Mouse (Mus musculus): ENCODE data around the gene Aars2. TPM values are rescaled to one million over a fixed set of nuclear protein-coding genes. Genes with fewer than 3 reads are reported as not detected.

The Aars2 gene
- polyA plus RNA-seq, 3 experiments from 2014 or later, result 2.2 to 2.7 (median 2.3) TPM

- ATAC-seq, result no peak
These were observed 37.6 kb downstream of the Aars2 start for GRCm38 (mm10) chr17:45544001-45544872.

GRCm38 (mm10) chr17:45544873-45545277 lies 38.2 kb downstream of the Aars2 start:
- no peak for ATAC-seq

- ATAC-seq, result no peak
These were observed 38.8 kb downstream of the Aars2 start for GRCm38 (mm10) chr17:45545278-45545961.

- no peak for ATAC-seq
These were observed 40.3 kb downstream of the Aars2 start for GRCm38 (mm10) chr17:45546941-45547340.

GRCm38 (mm10) chr17:45547461-45548190 lies 41.0 kb downstream of the Aars2 start:
- no peak for ATAC-seq

- ATAC-seq, result no peak
These were observed 42.2 kb downstream of the Aars2 start for GRCm38 (mm10) chr17:45548541-45549512.

GRCm38 (mm10) chr17:45549617-45550181 lies 43.1 kb downstream of the Aars2 start, which contains the start of gene Tmem151b:
TSS of gene Tmem151b (minus strand) at chr17:45549677.
- ATAC-seq, result no peak

- no peak for ATAC-seq
These were observed 43.6 kb downstream of the Aars2 start for GRCm38 (mm10) chr17:45550253-45550652.

- no peak for ATAC-seq
These were observed 44.7 kb downstream of the Aars2 start for GRCm38 (mm10) chr17:45551249-45551796.

- peak; percentile 61 for ATAC-seq
These were observed 45.3 kb downstream of the Aars2 start for GRCm38 (mm10) chr17:45551816-45552451.

GRCm38 (mm10) chr17:45553065-45553464 lies 46.4 kb downstream of the Aars2 start:
- ATAC-seq, result no peak

GRCm38 (mm10) chr17:45554420-45554819 lies 47.8 kb downstream of the Aars2 start:
- no peak for ATAC-seq

- ATAC-seq, result peak; percentile 65
These were observed 48.9 kb downstream of the Aars2 start, which contains the start of gene Nfkbie for GRCm38 (mm10) chr17:45555452-45556106. TSS of gene Nfkbie (plus strand) at chr17:45555703.

- no peak for ATAC-seq
These were observed 49.5 kb downstream of the Aars2 start for GRCm38 (mm10) chr17:45556107-45556489.

- no peak for ATAC-seq
These were observed 50.0 kb downstream of the Aars2 start for GRCm38 (mm10) chr17:45556514-45557245.

- ATAC-seq, result no peak
These were observed 50.7 kb downstream of the Aars2 start for GRCm38 (mm10) chr17:45557246-45557824.

- ATAC-seq, result peak; percentile 54
These were observed 51.6 kb downstream of the Aars2 start for GRCm38 (mm10) chr17:45557998-45558862.

Measured in inflammation-experienced regulatory T-cells, adult 6 months (primary cell).